19 mouse cellular contexts compared by ENCODE assay signal in genomic region chr17:8552346-8553035, GRCm38 (mm10). TPM values are rescaled to one million over a fixed set of nuclear protein-coding genes. Genes with fewer than 3 reads are reported as not detected.
DNase-seq lines count a peak whose midpoint lies in the region; TF ChIP-seq lines count a peak whose summit lies in the region.
"Had no signal": no experiment of that assay in that cellular context is flagged by ENCODE, and none has a peak within 500 bp of the region (broad histone marks: within the 10 kb centered on the region; RNA-seq: fewer than 3 reads in every experiment).

No protein-coding gene starts in this region.

- H3K4me1 ChIP-seq in kidney, adult 2 months (ENCODE audit: control insufficient read depth, insufficient read depth, low read length): no peaks in the 10 kb centered on the region

- DNase-seq in heart, adult 18-20 months: peak; percentile 11 to 20
- no peak for DNase-seq in heart, adult 9 months (ENCODE audit: low spot score in 2 of 2)
- peak; percentile 65 for DNase-seq in Muller cell, postnatal 12 days (ENCODE audit: inconsistent ontology term)
- DNase-seq in cerebellum, adult 11 months: peak; percentile 94
- DNase-seq in cerebellum, postnatal 36 days: peak; percentile 97 to 99
- no peak for DNase-seq in right cerebral cortex, adult 2 months (ENCODE audit: low spot score in 2 of 2)
- DNase-seq in kidney, adult 8-10 months: no peak
- DNase-seq in kidney, adult 2 months: no peak
- DNase-seq: kidney, adult 18-20 months; kidney, postnatal 4 days; lung, postnatal 4 days; midbrain, embryonic 14.5 days; right cerebral cortex, postnatal 4 days; thymus, adult 2 months had no signal

- no peak overlapping the region for H3K27ac ChIP-seq in kidney, adult 2 months (ENCODE audit: insufficient read depth, low read depth, low read length)
- H3K27ac ChIP-seq: limb, embryonic 13.5 days had no signal

- no peak overlapping the region for H3K4me3 ChIP-seq in kidney, adult 2 months (ENCODE audit: insufficient read depth, low read depth, low read length)
- H3K4me3 ChIP-seq: limb, embryonic 13.5 days had no signal

- no peak for TF ChIP-seq CTCF in kidney, adult 2 months (conservative IDR thresholded peaks at IDR 0.05; ENCODE audit: insufficient read depth, insufficient read length, low read depth, low read length)

- WGBS in kidney, adult 2 months: 72% methylated on average over 8 of the region's 8 CpGs

- no peak for TF ChIP-seq POLR2A in kidney, adult 2 months (IDR thresholded peaks at IDR 0.05; ENCODE audit: low read depth, low read length)

- no peaks in the 10 kb centered on the region for H3K27me3 ChIP-seq in kidney, adult 2 months (replicated peaks; ENCODE audit: control insufficient read depth, insufficient read depth, low read length)

- no peaks in the 10 kb centered on the region for H3K36me3 ChIP-seq in kidney, adult 2 months (ENCODE audit: control insufficient read depth, insufficient read depth, low read length)
- H3K36me3 ChIP-seq: limb, embryonic 13.5 days had no signal

RNA-seq across cellular contexts. Expression of gene Gm17087, which starts 14.3 kb away (rescaled TPM):
- total RNA-seq in heart, adult 18-20 months (2021): not detected
- not detected in 2 replicates for polyA plus RNA-seq in kidney, adult 2 months (2012; rRNA removed)
- polyA plus RNA-seq: embryonic facial prominence, embryonic 11.5 days; hindbrain, embryonic 11.5 days; limb, embryonic 13.5 days; liver, embryonic 16.5 days; midbrain, embryonic 14.5 days; neural tube, embryonic 11.5 days; thymus, adult 2 months had no signal

RNA-seq across cellular contexts. Expression of gene Pde10a, which starts 27.3 kb away (rescaled TPM):
- 1 to 10 TPM; 2.4 to 3.6 TPM for total RNA-seq in heart, adult 18-20 months (2021)
- 1.8 and 2.0 TPM in 2 replicates for polyA plus RNA-seq in kidney, adult 2 months (2012; rRNA removed)

Comparison
In these comparisons a context has a peak if more than half of its experiments do, and no peak if none do; other contexts are left out.
1. DNase-seq: peak in heart, adult 18-20 months (2 of 2), Muller cell, postnatal 12 days (single experiment), cerebellum, adult 11 months (single experiment) and cerebellum, postnatal 36 days (2 of 2); none in heart, adult 9 months (0 of 2), right cerebral cortex, adult 2 months (0 of 2), kidney, adult 8-10 months (0 of 2) and kidney, adult 2 months (single experiment).